Mouse (Mus musculus) liver, embryonic 16.5 days (tissue): Measurements from ENCODE around the gene Crb1. TPM values are rescaled to one million over a fixed set of nuclear protein-coding genes. Genes with fewer than 3 reads are reported as not detected.

Source experiments
- ATAC-seq: fragments of 200-750 bp; cut with Nextera tagmentation; 2 replicates; pipeline ENCODE4 v1.8.0; 2017; ENCODE audit warnings: low read depth, mild to moderate bottlenecking, moderate number of reproducible peaks, moderate library complexity
- H3K27ac ChIP-seq: fragments of 300-500 bp; sonication (generic); 2 replicates; pipeline ENCODE4 v1.5.1; 2014; ENCODE audit warnings: mild to moderate bottlenecking, low read length
- H3K27me3 ChIP-seq: fragments of 300-500 bp; sonication (generic); 2 replicates; pipeline ENCODE4 v1.6.1; 2014; ENCODE audit warnings: low read depth, low read length, mixed read lengths; ENCODE audit not compliant: control insufficient read depth, insufficient read depth
- H3K36me3 ChIP-seq: fragments of 300-500 bp; sonication (generic); 2 replicates; pipeline ENCODE4 v1.6.1; 2014; ENCODE audit warnings: mild to moderate bottlenecking; ENCODE audit not compliant: control insufficient read depth, insufficient read depth
- H3K4me1 ChIP-seq: fragments of 300-500 bp; sonication (generic); 2 replicates; pipeline ENCODE4 v1.6.1; 2014; ENCODE audit warnings: low read depth, low read length, mixed read lengths; ENCODE audit not compliant: control insufficient read depth
- H3K4me2 ChIP-seq: fragments of 300-500 bp; sonication (generic); 2 replicates; pipeline ENCODE4 v1.6.1; 2014; ENCODE audit warnings: low read depth, low read length, mixed read lengths
- H3K4me3 ChIP-seq: fragments of 300-500 bp; sonication (generic); 2 replicates; pipeline ENCODE4 v1.5.1; 2014; ENCODE audit warnings: low read depth, mild to moderate bottlenecking, low read length
- H3K9ac ChIP-seq: fragments of 300-500 bp; sonication (generic); 2 replicates; pipeline ENCODE4 v1.6.1; 2014; ENCODE audit warnings: low read depth, low read length
- H3K9me3 ChIP-seq: fragments of 300-500 bp; sonication (generic); replicated peaks from 2 replicates; pipeline ENCODE4 v1.6.1; 2016; ENCODE audit warnings: low read length; ENCODE audit not compliant: control insufficient read depth
- WGBS: fragments of 180-500 bp; shearing (Covaris S2); extraction: QIAGEN DNeasy Blood & Tissue Kit; methylation state at CpG from one replicate; pipeline ENCODE4 v1.1.7; 2014; ENCODE audit not compliant: insufficient replicate concordance; 5-methylcytosine and 5-hydroxymethylcytosine counted together
- polyA plus RNA-seq: library from polyadenylated mRNA; unstranded; fragments of >200 nt; fragmentation: Nextera tagmentation; extraction: Ambion mirVana; gene quantifications from 2 replicates; pipeline ENCODE4 v1.2.1, GENCODE M21; 2015

Gene Crb1
- polyA plus RNA-seq, 1 experiment from 2014 or later, result not detected

DNA sequence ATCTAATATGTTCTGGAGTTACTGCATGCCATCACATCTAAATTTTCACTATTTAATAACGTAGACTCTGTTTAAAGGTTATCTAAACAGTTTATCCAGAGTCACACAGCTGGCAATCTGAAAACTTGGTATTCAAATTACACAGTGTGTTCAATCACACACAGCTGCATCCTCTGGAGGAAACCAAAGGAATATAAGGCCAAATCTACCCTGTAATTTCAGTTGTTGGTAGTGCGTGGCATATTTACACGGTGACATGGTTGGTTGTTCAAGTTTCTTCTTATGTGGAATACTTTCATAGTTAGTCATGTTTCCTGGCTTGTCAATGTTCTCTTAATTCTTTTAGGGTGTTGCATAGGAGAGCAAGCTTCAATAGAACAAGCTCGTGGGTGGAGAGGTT is 166.4 kb downstream of the Crb1 start:
- H3K4me2 ChIP-seq, result no peak overlapping the region
- 53% methylated on average over 4 of the region's 4 CpGs for WGBS
- H3K27me3 ChIP-seq, result no peaks in the 10 kb centered on the region
- H3K36me3 ChIP-seq, result no peaks in the 10 kb centered on the region
- no peak overlapping the region for H3K4me3 ChIP-seq
- ATAC-seq, result no peak
- H3K9me3 ChIP-seq, result no peaks in the 10 kb centered on the region
- no peak overlapping the region for H3K9ac ChIP-seq
- H3K4me1 ChIP-seq, result no peaks in the 10 kb centered on the region
- H3K27ac ChIP-seq, result no peak overlapping the region

DNA sequence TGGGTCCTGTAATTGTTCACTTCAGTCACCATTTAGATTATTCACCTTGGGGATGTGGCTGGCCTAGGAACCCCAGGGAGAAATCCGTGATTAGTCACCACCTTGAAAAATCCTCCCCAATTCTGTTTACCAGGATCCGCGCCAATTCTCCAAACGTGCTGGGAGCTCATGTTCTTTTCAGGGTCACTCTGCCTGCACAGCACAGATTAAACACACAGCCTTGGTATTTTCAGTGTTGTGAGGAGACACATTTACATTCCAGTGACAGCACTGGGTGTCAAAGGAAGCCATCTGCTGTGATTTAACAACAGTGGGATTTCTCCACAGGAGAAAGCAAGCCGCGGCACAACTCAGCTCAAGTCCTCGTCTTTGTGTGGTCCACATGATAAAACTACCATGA is 167.1 kb downstream of the Crb1 start:
- 55% methylated on average over 7 of the region's 7 CpGs for WGBS
- no peaks in the 10 kb centered on the region for H3K4me1 ChIP-seq
- no peaks in the 10 kb centered on the region for H3K36me3 ChIP-seq
- H3K9ac ChIP-seq, result no peak overlapping the region
- no peaks in the 10 kb centered on the region for H3K27me3 ChIP-seq
- H3K4me2 ChIP-seq, result no peak overlapping the region
- H3K27ac ChIP-seq, result no peak overlapping the region
- H3K4me3 ChIP-seq, result no peak overlapping the region
- H3K9me3 ChIP-seq, result no peaks in the 10 kb centered on the region
- ATAC-seq, result no peak

DNA sequence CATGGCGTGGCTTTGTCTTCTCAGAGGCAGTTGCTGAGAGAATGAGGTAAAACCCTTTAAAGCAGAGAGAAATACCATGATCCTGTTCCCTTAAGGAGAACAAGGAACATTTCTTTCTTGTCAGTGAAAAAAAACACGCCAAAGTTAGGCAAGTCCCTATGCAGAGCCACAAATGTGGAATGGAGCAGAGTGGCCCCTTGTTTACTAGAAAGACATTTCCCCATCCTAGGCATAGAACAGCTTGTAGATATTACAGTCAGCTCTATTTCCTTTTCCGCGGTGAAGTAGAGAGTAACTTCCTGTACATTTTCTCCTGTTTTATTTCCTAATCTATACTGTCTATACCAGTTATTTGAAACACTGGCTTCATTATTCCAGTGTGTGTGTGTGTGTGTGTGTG is 170.6 kb downstream of the Crb1 start:
- WGBS, result 47% methylated on average over 4 of the region's 4 CpGs

DNA sequence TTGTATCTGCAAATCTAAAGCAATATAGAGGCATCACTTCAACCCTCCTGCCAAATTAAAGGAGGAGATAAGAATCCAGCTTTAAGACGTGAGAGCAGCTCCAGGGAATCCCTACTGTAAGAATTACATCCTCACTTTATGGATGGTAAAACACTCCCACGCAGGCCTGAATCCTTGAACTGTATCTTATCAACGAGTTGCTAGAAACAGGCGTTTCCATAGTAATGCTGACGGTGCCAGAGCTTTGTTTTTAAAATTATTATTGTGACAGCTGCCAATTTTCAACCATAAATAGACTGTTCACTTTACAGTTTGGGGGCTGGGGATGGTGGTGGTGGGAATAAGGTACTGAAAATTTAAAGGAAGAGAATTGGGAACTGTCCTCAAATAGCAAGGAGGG is 173.9 kb downstream of the Crb1 start:
- Histone ChIP-seq H3K4me1 (no peaks in the 10 kb centered on the region), H3K9me3 (no peaks in the 10 kb centered on the region), H3K4me3 (no peak overlapping the region), H3K27ac (no peak overlapping the region), H3K27me3 (no peaks in the 10 kb centered on the region), H3K36me3 (no peaks in the 10 kb centered on the region), H3K9ac (no peak overlapping the region), H3K4me2 (no peak overlapping the region)
- no peak for ATAC-seq
- whole genome bisulfite sequencing, result 43% methylated on average over 5 of the region's 5 CpGs

More for the DNA sequence above, 170.6 kb downstream of the Crb1 start:
- H3K9me3 ChIP-seq, result no peaks in the 10 kb centered on the region
- ATAC-seq, result no peak
- H3K36me3 ChIP-seq, result no peaks in the 10 kb centered on the region
- H3K27ac ChIP-seq, result no peak overlapping the region
- no peaks in the 10 kb centered on the region for H3K27me3 ChIP-seq
- no peak overlapping the region for H3K4me2 ChIP-seq
- H3K4me1 ChIP-seq, result no peaks in the 10 kb centered on the region
- no peak overlapping the region for H3K9ac ChIP-seq
- H3K4me3 ChIP-seq, result no peak overlapping the region

DNA sequence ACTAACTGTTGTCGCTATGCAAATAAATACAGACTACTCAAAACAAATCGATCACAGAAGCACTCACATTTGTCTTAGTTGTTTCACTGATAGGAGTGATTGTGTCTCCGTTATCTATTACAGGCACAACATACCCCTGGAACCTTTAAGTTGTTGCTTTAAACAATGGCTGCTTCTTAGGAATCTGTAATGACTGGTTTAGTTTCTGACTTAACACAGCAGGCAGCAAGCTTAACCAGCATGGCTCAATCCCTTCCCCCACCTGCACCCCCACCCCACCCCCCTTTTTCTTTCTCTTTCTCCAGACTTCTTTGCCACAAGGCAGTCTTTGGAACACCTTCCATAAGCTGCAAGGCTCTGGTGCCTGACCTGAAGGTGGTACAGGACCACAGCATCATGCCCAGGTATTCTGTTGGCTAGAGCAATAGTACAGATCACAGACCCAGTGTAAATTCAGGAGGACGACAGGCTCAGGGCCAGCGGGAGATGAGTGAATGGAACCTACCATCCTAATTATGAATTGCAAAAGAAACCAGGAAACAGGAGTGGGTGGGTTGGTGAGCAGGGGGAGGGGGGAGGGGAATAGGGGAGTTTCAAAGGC is 182.4 kb downstream of the Crb1 start:
- Histone ChIP-seq H3K27me3 (no peaks in the 10 kb centered on the region), H3K36me3 (no peaks in the 10 kb centered on the region), H3K4me1 (no peaks in the 10 kb centered on the region), H3K4me3 (no peak overlapping the region), H3K9ac (no peak overlapping the region), H3K4me2 (no peak overlapping the region), H3K9me3 (no peaks in the 10 kb centered on the region), H3K27ac (no peak overlapping the region)
- ATAC-seq, result no peak
- WGBS, result 36% methylated on average over 5 of the region's 5 CpGs

DNA sequence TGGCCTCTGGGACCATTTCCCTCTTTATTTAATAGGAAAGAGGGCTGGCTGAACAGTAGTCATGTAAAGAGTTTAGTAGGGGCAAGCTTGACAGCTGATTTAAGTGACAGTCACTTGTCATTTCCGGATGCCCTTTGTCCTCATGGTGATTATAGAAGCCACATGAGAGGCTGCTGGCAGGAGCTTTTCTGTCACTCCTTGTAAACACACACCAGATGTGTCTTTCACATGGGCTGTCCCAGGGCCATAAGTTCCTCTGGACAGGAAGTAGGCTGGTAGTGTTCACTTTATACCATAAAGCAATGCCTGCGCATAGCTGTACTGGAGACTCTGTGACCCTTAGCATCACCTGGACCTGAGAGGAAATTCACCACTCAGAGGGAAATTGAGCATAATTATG is 182.9 kb downstream of the Crb1 start:
- 56% methylated on average over 2 of the region's 2 CpGs for WGBS
- no peak overlapping the region for H3K4me3 ChIP-seq
- no peaks in the 10 kb centered on the region for H3K4me1 ChIP-seq
- H3K27ac ChIP-seq, result no peak overlapping the region
- no peak overlapping the region for H3K4me2 ChIP-seq
- no peak overlapping the region for H3K9ac ChIP-seq
- no peaks in the 10 kb centered on the region for H3K9me3 ChIP-seq
- no peak for ATAC-seq
- H3K36me3 ChIP-seq, result no peaks in the 10 kb centered on the region
- no peaks in the 10 kb centered on the region for H3K27me3 ChIP-seq

DNA sequence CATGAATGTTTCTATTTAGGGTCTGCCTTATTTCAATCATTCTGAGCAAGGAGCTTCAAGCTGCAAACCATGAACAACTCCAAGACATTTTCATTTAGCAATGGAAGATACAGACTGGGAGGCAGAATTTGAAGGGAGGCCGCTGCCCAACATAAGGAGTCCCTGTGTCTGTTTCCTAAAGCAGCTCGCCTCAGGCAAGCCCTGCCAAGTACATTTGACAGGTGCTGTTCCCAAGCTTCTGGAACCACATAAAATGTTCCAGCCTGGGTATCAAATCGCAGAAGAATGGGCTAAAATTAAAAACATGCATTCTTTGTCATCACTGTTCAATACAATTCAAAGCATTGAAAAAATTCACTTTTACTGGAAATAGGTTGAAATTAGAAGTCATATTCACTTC is 184.3 kb downstream of the Crb1 start:
- Histone ChIP-seq H3K9me3 (no peaks in the 10 kb centered on the region), H3K27ac (no peak overlapping the region), H3K4me2 (no peak overlapping the region), H3K4me3 (no peak overlapping the region), H3K9ac (no peak overlapping the region), H3K27me3 (no peaks in the 10 kb centered on the region), H3K36me3 (no peaks in the 10 kb centered on the region), H3K4me1 (no peaks in the 10 kb centered on the region)
- no peak for ATAC-seq
- WGBS, result 60% methylated on average over 3 of the region's 3 CpGs

DNA sequence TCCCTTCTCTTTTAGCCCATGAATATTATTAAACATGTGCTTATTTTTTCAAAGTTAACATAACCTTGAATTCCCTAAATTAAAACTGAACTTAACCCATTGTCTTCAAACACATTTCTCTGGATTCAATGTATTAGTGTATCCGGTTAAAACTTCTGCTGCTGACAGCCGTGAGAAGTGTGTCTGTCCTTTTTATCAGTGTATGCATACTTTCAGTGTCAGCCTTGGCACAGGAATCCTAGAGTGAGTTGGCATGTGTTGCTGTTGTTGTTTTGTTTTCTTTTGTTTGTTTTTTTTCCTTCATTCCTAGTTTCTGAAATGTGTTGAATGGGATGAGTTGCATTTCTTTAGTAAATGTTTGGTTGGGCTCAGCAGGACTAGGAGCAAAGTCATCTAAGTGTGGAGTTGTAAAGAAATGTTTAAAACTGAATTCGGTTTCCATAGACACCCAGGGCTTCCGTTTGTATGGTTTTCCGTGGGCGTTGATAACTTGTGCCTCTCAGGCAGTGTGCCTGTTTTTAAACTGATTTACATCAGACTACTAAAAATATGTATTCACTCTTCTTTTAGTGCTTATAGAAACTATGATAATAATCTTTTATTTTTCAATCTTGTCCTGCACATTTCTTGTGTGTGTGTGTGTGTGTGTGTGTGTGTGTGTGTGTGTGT is 196.3 kb downstream of the Crb1 start:
- Histone ChIP-seq H3K9me3 (no peaks in the 10 kb centered on the region), H3K36me3 (no peaks in the 10 kb centered on the region), H3K4me3 (no peak overlapping the region), H3K27ac (no peak overlapping the region), H3K9ac (no peak overlapping the region), H3K27me3 (no peaks in the 10 kb centered on the region), H3K4me1 (no peaks in the 10 kb centered on the region), H3K4me2 (no peak overlapping the region)
- WGBS, result 48% methylated on average over 6 of the region's 6 CpGs
- ATAC-seq, result no peak

DNA sequence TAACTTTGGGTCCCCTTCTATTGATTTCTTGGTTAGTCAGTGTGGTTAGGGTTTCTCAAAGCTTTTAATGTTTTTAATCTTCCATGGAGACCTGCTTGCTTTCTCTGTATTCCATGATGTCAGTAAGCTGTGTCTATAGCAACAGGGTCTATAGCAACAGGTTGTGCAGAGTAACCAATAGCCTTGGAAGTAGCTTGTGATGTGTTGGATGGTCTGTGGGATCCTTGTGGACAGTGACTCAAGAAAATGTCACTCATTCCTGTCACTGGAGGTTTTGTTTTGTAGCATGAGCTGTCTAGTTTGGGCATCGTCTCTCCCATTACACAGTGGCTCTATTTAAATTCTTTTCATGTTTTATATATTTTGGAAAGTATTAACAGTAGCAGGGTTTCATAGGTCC is 197.2 kb downstream of the Crb1 start:
- Histone ChIP-seq H3K4me2 (no peak overlapping the region), H3K36me3 (no peaks in the 10 kb centered on the region), H3K9me3 (no peaks in the 10 kb centered on the region), H3K27me3 (no peaks in the 10 kb centered on the region), H3K27ac (no peak overlapping the region), H3K4me1 (no peaks in the 10 kb centered on the region), H3K9ac (no peak overlapping the region), H3K4me3 (no peak overlapping the region)
- ATAC-seq, result no peak
- 70% methylated on average over 1 of the region's 1 CpGs for WGBS
